Mouse (Mus musculus) midbrain, embryonic 15.5 days (tissue): ENCODE measurements at regions not wholly inside any gene's neighbourhood (a gene's known extent, or its start where the extent isn't known, plus 50 kb on each side); places are given as distances from the start of the nearest gene placed in this dataset.

ENCODE experiments used
- ATAC-seq: fragments of 200-750 bp; cut with Nextera tagmentation; replicated peaks from 2 replicates; pipeline ENCODE4 v1.8.0; 2017; ENCODE audit warnings: moderate TSS enrichment
- H3K27ac ChIP-seq: fragments of 300-500 bp; sonication (generic); 2 replicates; pipeline ENCODE4 v1.5.1; 2015; ENCODE audit warnings: mild to moderate bottlenecking, inconsistent platforms
- H3K27me3 ChIP-seq: fragments of 300-500 bp; sonication (generic); replicated peaks from 2 replicates; pipeline ENCODE4 v1.6.1; 2015; ENCODE audit warnings: inconsistent platforms
- H3K36me3 ChIP-seq: fragments of 300-500 bp; sonication (generic); replicated peaks from 2 replicates; pipeline ENCODE4 v1.6.1; 2015; ENCODE audit warnings: inconsistent platforms
- H3K4me1 ChIP-seq: fragments of 300-500 bp; sonication (generic); 2 replicates; pipeline ENCODE4 v1.6.1; 2015; ENCODE audit warnings: inconsistent platforms
- H3K4me2 ChIP-seq: fragments of 300-500 bp; sonication (generic); 2 replicates; pipeline ENCODE4 v1.6.1; 2015; ENCODE audit warnings: inconsistent platforms, mild to moderate bottlenecking, moderate library complexity
- H3K4me3 ChIP-seq: fragments of 300-500 bp; sonication (generic); 2 replicates; pipeline ENCODE4 v1.5.1; 2015; ENCODE audit warnings: mild to moderate bottlenecking, inconsistent platforms
- H3K9ac ChIP-seq: fragments of 300-500 bp; sonication (generic); 2 replicates; pipeline ENCODE4 v1.6.1; 2015; ENCODE audit warnings: mild to moderate bottlenecking, inconsistent platforms
- H3K9me3 ChIP-seq: fragments of 300-500 bp; sonication (generic); 2 replicates; pipeline ENCODE4 v1.6.1; 2016; ENCODE audit warnings: inconsistent platforms
- WGBS: fragments of 180-500 bp; shearing (Covaris S2); methylation state at CpG from one replicate; pipeline ENCODE4 v1.1.7; 2015; ENCODE audit warnings: mixed read lengths; 5-methylcytosine and 5-hydroxymethylcytosine counted together

DNA sequence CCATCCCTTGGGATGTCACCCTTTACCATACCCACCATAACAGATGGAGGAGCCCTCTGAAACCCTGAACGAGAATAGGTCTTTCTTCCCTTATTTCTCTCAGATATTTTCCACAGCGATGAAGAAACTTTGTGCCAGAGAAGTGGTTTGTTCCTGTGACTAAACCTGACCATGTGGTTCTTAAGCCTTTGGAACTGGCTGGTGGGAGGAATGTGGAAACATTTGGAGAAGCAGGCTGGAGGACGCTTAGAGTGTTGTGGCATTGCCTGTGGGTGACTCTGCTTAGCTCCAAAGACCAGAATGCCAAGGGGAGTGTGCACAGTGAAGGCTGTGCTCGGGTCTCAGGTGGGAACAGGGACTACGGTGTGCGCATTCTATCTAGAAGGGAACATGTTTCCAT is 77.7 kb upstream of the Otos start:
- WGBS: 85% methylated on average over 6 of the region's 6 CpGs
- Histone ChIP-seq H3K4me1 (no peaks in the 10 kb centered on the region), H3K9ac (no peak overlapping the region), H3K27ac (no peak overlapping the region), H3K4me3 (no peak overlapping the region), H3K27me3 (no peaks in the 10 kb centered on the region), H3K4me2 (no peak overlapping the region), H3K9me3 (no peaks in the 10 kb centered on the region), H3K36me3 (no peaks in the 10 kb centered on the region)
- no peak for ATAC-seq

- H3K4me2 ChIP-seq: no peak overlapping the region
These were observed 75.5 kb upstream of the Otos start for GRCm38 (mm10) chr1:92724135-92724534.

GRCm38 (mm10) chr1:92720567-92720966 is 71.9 kb upstream of the Otos start:
- WGBS: 75% methylated on average over 10 of the region's 10 CpGs
- no peak for ATAC-seq
- H3K27me3 ChIP-seq: no peaks in the 10 kb centered on the region
- H3K27ac ChIP-seq: no peak overlapping the region
- H3K4me1 ChIP-seq: no peaks in the 10 kb centered on the region
- H3K9ac ChIP-seq: no peak overlapping the region
- H3K4me3 ChIP-seq: no peak overlapping the region
- no peak overlapping the region for H3K4me2 ChIP-seq
- no peaks in the 10 kb centered on the region for H3K9me3 ChIP-seq
- H3K36me3 ChIP-seq: no peaks in the 10 kb centered on the region

More at GRCm38 (mm10) chr1:92724135-92724534, 75.5 kb upstream of the Otos start:
- 76% methylated on average over 3 of the region's 3 CpGs for WGBS
- Histone ChIP-seq H3K36me3 (no peaks in the 10 kb centered on the region), H3K9me3 (no peaks in the 10 kb centered on the region), H3K9ac (no peak overlapping the region), H3K4me3 (no peak overlapping the region), H3K27me3 (no peaks in the 10 kb centered on the region), H3K27ac (no peak overlapping the region), H3K4me1 (no peaks in the 10 kb centered on the region)
- ATAC-seq: no peak

DNA sequence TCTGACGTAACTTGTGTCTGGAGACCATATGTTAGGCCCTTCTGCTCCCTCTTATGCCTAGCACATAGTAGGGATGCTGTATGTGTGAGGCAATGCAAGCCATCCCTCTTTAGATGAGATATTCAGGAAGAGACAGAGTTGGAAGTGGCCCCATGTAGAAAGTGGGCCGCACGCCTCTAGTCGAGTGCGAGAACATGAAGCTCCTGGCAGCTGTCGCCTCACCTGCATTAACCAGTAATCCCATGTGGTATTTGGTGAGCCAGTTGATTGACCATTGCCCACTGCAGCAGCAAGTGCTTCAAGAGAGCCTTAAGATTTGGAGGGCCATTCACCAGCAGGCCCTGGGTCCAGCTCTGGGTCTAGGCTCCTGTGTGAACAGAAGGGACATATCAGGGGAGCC is 71.2 kb upstream of the Otos start:
- WGBS: 95% methylated on average over 6 of the region's 6 CpGs
- Histone ChIP-seq H3K4me3 (no peak overlapping the region), H3K9me3 (no peaks in the 10 kb centered on the region), H3K4me2 (no peak overlapping the region), H3K27me3 (no peaks in the 10 kb centered on the region), H3K9ac (no peak overlapping the region), H3K4me1 (peaks cover 3% of the 10 kb centered on the region), H3K36me3 (no peaks in the 10 kb centered on the region), H3K27ac (no peak overlapping the region)
- no peak for ATAC-seq

DNA sequence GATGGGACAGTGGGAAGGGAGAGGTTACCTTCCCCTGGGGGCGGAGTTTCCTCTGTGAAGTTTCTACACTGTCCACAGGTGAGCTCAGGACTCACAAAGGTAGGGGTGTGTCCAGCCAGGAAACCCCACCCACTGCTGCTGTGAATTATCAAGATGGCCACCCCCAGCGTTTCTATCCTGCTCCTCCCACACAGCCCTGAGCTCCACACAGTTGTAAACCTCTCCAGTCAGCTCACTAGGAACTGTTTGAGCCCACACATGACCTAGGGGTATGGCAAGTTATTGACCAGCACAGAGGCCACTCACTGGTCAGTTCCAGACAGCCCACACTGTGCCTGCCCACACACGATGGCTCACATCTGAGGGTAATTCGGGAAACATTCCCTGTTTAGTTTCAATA is 69.5 kb upstream of the Otos start:
- Histone ChIP-seq H3K27me3 (no peaks in the 10 kb centered on the region), H3K9ac (no peak overlapping the region), H3K4me1 (peaks cover 7% of the 10 kb centered on the region), H3K4me2 (no peak overlapping the region), H3K4me3 (no peak overlapping the region), H3K27ac (no peak overlapping the region), H3K9me3 (no peaks in the 10 kb centered on the region), H3K36me3 (no peaks in the 10 kb centered on the region)
- 83% methylated on average over 4 of the region's 4 CpGs for WGBS
- no peak for ATAC-seq

DNA sequence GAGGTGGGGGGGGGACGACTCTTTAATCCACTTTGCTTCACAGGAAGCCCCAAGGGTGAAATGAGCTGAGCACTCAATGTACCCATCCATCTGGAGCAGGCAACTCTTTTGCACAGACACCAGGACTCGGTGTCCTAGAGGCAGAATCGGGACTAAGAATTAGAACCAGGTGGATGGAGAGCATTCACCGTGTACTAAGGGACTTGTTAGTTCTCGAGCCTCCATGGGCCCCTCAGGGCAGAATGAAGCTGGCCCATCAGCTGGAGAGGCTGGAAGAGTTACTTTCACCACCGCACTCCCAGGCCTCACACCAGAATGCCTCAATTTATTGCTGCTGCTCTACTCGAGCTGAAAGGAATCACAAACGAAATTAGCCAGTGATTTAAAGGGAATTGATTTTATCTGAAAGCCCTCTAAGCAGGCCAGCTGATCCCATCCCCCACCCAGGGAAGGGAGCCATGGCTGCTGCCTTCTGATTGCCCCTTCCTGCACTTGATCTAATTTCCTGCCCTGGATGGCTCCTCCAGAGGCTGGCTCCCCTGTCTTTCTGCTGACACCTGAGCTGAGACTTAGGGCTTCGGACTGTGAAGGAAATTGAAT is 66.2 kb upstream of the Otos start:
- Histone ChIP-seq H3K4me2 (no peak overlapping the region), H3K4me3 (no peak overlapping the region), H3K4me1 (peaks cover 7% of the 10 kb centered on the region), H3K27ac (no peak overlapping the region), H3K9ac (no peak overlapping the region), H3K36me3 (no peaks in the 10 kb centered on the region), H3K9me3 (no peaks in the 10 kb centered on the region), H3K27me3 (no peaks in the 10 kb centered on the region)
- whole genome bisulfite sequencing: 54% methylated on average over 9 of the region's 9 CpGs
- ATAC-seq: no peak

- ATAC-seq: no peak
- Histone ChIP-seq H3K4me3 (no peak overlapping the region), H3K36me3 (no peaks in the 10 kb centered on the region), H3K4me2 (no peak overlapping the region), H3K27me3 (no peaks in the 10 kb centered on the region), H3K9me3 (no peaks in the 10 kb centered on the region), H3K4me1 (peaks cover 7% of the 10 kb centered on the region), H3K9ac (no peak overlapping the region), H3K27ac (no peak overlapping the region)
- WGBS: 89% methylated on average over 8 of the region's 8 CpGs
These were observed 63.7 kb upstream of the Otos start for GRCm38 (mm10) chr1:92712366-92712765.

DNA sequence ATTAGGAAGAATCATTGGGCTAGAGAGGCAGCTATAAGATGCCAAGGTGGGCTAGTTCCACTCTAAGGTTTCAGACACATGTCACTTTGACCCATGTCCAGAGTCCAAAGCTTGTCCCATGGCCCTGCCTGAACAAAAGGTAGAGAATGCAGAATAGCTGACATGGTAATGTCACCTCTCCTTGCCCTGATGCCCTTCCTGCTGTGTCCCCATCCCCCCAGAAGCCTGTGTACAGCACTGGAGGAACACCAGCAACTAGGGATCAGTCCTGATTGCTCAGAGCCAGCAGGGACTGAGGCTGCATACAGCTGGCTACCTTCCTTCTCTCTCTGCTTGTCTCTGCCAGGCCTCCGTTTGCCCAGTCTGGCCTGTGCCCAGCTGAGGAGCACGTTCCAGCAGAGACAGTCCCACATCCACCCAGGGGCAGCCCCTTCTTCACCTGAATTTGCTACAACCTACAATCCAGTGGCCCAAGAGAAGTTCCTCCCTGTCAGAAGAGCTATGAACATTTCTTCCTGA is 61.7 kb upstream of the Otos start:
- H3K9ac ChIP-seq: no peak overlapping the region
- WGBS: 83% methylated on average over 2 of the region's 2 CpGs
- H3K4me3 ChIP-seq: no peak overlapping the region
- H3K36me3 ChIP-seq: no peaks in the 10 kb centered on the region
- H3K27ac ChIP-seq: no peak overlapping the region
- no peaks in the 10 kb centered on the region for H3K9me3 ChIP-seq
- H3K4me2 ChIP-seq: no peak overlapping the region
- H3K27me3 ChIP-seq: no peaks in the 10 kb centered on the region
- H3K4me1 ChIP-seq: peaks cover 7% of the 10 kb centered on the region
- no peak for ATAC-seq

GRCm38 (mm10) chr1:92709190-92709850 is 60.7 kb upstream of the Otos start:
- Histone ChIP-seq H3K9ac (no peak overlapping the region), H3K4me2 (no peak overlapping the region), H3K9me3 (no peaks in the 10 kb centered on the region), H3K4me3 (no peak overlapping the region), H3K4me1 (no peaks in the 10 kb centered on the region), H3K27ac (no peak overlapping the region), H3K27me3 (no peaks in the 10 kb centered on the region), H3K36me3 (no peaks in the 10 kb centered on the region)
- no peak for ATAC-seq
- WGBS: 70% methylated on average over 14 of the region's 14 CpGs

- no peak overlapping the region for H3K4me3 ChIP-seq
- H3K27ac ChIP-seq: no peak overlapping the region
- no peaks in the 10 kb centered on the region for H3K36me3 ChIP-seq
- H3K9ac ChIP-seq: no peak overlapping the region
- H3K27me3 ChIP-seq: no peaks in the 10 kb centered on the region
- no peak overlapping the region for H3K4me2 ChIP-seq
- 92% methylated on average over 19 of the region's 19 CpGs for WGBS
- no peaks in the 10 kb centered on the region for H3K9me3 ChIP-seq
- H3K4me1 ChIP-seq: no peaks in the 10 kb centered on the region
- ATAC-seq: no peak
These were observed 59.6 kb upstream of the Otos start for GRCm38 (mm10) chr1:92707917-92708897.

GRCm38 (mm10) chr1:92707441-92707840 is 58.8 kb upstream of the Otos start:
- H3K9me3 ChIP-seq: no peaks in the 10 kb centered on the region
- H3K27me3 ChIP-seq: no peaks in the 10 kb centered on the region
- H3K36me3 ChIP-seq: no peaks in the 10 kb centered on the region
- no peak overlapping the region for H3K4me3 ChIP-seq
- WGBS: 77% methylated on average over 2 of the region's 2 CpGs
- H3K4me2 ChIP-seq: no peak overlapping the region
- H3K4me1 ChIP-seq: no peaks in the 10 kb centered on the region
- H3K9ac ChIP-seq: no peak overlapping the region
- no peak for ATAC-seq
- no peak overlapping the region for H3K27ac ChIP-seq

DNA sequence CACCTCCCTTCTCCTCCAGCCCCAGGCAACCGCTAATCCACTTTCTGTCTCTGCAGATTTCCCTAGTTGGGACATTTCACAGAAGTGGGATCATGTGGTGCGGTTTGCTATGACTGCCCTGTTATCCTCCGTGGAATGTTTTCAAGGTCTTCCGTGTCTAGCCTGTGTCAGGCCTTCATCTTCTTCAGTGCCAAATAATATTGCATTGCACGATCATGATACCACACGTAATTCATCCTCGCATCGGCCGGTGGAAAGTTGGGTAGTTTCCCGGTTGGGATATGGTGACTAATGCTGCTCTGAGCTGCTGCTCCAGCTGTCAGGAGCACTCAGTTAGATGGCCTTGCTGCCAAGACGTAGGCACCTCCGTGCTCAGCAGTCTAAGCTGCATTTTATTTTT is 55.3 kb upstream of the Otos start:
- WGBS: 82% methylated on average over 12 of the region's 12 CpGs

More for the DNA sequence above, 55.3 kb upstream of the Otos start:
- H3K4me3 ChIP-seq: no peak overlapping the region
- H3K27ac ChIP-seq: no peak overlapping the region
- no peaks in the 10 kb centered on the region for H3K27me3 ChIP-seq
- H3K4me1 ChIP-seq: peaks cover 5% of the 10 kb centered on the region
- no peak overlapping the region for H3K4me2 ChIP-seq
- no peaks in the 10 kb centered on the region for H3K36me3 ChIP-seq
- H3K9me3 ChIP-seq: no peaks in the 10 kb centered on the region
- ATAC-seq: no peak
- H3K9ac ChIP-seq: no peak overlapping the region
